Mouse (Mus musculus) ovary, postnatal 10 days (tissue): ENCODE results near the gene Nova1.

Experiments
- DNase-seq: peaks from one replicate; pipeline ENCODE4 v3.0.0; 2022; ENCODE audit warnings: low spot score

Gene Nova1

DNA sequence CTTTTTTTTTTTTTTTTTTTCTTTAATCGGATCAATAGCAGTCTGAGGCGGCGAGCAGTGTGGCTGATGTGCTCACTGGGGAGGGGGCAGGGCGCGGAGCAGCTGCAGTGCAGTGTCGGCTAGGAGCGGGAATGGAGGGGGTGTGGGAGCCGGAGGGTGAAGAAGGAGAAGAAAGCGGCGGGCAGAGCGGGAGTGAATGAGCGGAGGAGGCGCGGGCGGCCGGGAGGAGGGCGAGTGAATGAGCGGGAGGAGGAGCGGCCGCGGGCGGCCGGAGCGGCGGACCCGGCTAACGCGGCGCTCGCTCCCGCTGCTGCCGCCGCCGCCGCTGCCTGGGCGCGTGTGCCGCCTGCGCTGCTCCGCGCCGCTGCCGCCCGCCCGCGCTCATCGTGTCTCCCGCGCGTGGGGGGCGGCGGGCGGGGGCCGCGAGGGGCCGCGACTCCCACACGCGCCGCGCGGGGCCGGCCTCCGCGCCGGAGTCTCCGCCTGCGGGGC is at the start of gene Nova1:
Gene Nova1, minus strand, starts transcription at position 74 of the 492 bp plus-strand sequence.
- peak; percentile 53 for DNase-seq

- DNase-seq = peak; percentile 95
Observed at GRCm38 (mm10) chr12:46819348-46820022, 756 bp upstream of the Nova1 start.

GRCm38 (mm10) chr12:46818021-46818855 is 491 bp downstream of the Nova1 start:
- peak; percentile 18 for DNase-seq

DNA sequence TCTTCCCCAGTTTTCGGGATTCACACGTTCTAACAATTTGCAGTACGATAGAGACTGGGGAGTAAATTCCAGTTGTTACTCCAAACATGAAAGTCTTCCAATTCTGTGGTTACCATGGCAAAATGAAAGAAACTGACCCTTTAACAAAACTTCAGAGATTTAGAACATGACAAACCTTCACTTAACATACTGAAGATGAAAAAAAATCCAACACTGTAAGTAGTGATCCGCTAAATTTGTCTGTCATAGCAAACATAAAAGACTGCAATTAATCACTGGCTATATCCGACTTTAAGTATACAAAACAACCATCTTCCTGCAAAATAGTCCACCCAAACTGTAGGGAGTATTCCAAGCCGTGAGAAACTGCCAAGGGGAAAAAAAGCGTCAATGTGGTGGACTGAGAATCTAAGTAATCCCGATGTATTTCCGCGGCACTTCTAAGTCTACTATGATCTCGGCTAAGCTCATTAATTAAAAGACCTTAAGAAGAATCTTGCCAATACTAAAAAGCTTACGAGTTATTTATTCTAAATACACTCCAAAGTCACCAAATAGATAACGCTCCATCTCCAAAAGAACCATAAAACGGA is 1.4 kb downstream of the Nova1 start:
- no peak for DNase-seq

GRCm38 (mm10) chr12:46816291-46816690 is 2.4 kb downstream of the Nova1 start:
- no peak for DNase-seq

DNA sequence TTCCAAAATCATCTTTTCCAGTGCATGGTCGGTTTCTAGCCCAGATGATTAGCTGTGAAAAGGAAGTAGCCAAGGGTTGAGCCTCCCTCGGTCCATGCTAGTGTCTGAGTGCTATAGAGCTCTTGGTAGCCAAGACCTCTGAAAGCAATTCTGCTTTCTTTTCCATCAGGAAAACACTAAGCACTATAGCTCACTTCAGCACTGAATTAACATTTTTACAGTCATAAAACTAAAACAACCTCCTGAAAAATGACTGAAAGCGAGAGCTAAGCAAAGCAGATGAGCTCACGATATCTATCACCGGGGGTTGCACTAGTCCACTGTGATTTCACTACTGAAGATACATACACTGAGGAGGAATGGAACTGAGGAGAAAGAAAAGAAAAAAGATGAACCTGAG is 3.0 kb downstream of the Nova1 start:
- DNase-seq = no peak

- no peak for DNase-seq
Observed at GRCm38 (mm10) chr12:46814820-46815219, 3.9 kb downstream of the Nova1 start.

GRCm38 (mm10) chr12:46801311-46801710 is 17.4 kb downstream of the Nova1 start:
- no peak for DNase-seq

DNA sequence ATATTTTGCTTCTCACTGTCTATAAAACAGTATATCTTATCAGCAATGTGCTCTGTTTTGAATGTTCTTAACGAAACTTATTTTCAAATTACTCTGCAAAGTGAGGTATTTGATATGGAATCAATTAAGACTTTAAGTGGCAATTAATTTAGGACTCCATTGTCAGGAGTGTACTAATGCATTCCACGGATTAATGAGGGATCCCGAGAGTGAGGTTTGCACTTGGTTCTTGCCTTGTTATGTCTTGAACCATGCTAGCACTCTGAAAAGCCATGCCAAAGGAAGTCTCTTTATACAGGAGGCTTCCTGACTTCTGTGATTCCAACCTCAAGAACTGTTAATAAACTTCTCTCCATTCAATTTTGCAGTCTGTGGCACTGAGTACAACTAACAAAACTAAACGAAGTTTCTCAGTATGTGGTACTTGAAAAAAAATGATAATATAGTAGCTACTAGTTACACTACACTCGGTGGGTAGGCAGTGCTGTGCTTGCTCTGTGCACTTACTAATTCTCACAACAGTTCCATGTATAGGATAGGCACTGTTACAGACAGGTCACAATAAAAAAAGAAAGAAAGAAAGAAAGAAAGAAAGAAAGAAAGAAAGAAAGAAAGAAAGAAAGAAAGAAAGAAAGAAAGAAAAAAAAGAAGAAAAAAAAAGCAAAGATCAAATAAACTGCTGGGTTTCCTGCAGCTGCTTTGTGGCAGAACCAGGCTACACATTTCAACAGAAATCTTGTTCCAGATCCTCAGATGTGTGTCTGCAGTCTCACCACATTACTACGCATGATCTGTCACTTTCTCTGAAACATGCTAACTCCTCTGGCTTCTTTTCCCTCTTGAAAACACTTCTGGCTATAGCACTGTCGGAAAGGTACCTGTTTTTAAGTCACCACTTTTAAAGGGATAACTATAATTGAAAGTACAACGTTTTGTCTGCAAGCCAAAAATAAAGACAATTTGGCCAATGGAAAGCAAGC is 36.1 kb downstream of the Nova1 start:
- DNase-seq = no peak

- DNase-seq = no peak
Observed at GRCm38 (mm10) chr12:46781481-46781880, 37.2 kb downstream of the Nova1 start.

DNA sequence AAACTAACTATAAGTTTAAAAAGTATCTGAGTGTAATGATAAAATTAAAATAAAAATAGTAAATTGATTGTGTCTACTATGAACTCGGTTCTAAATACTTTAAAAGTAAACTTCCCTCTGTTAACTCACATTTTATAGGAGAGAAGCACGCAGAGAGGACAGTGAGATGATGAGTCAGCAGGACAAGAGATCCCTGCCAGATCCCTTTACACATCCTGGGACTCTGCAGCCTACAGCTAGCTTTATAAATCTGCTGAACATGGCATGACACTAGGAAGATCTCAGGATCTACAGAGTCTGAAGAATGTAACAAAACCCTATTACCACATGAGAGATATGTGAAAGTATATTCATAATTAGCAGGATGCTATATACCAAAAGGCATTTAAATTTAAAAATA is 37.7 kb downstream of the Nova1 start:
- no peak for DNase-seq

GRCm38 (mm10) chr12:46759450-46759849 is 59.3 kb downstream of the Nova1 start:
- DNase-seq = no peak

- no peak for DNase-seq
Observed at GRCm38 (mm10) chr12:46754325-46754848, 64.3 kb downstream of the Nova1 start.

DNA sequence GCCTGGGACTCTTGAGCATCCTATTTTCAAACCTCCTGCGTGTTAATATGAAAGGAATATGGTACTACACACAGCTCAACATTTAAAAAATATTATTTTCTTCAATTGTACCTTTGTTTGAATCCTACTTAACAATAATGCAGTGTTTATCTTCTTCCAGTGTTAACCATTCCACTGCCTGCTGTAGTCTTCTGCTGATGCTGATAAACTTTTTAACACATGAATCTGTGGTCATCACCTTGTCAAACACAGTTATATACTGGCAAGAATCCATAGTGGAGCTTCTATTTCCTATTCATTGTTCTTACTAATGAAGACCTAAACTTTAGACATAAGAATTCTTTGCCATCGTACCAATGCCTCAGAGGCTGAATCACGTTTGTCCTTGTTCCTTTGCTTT is 65.6 kb downstream of the Nova1 start:
- no peak for DNase-seq

GRCm38 (mm10) chr12:46733261-46733660 is 85.5 kb downstream of the Nova1 start:
- no peak for DNase-seq

GRCm38 (mm10) chr12:46731943-46732342 is 86.8 kb downstream of the Nova1 start:
- no peak for DNase-seq

GRCm38 (mm10) chr12:46721914-46722313 is 96.8 kb downstream of the Nova1 start:
- no peak for DNase-seq

GRCm38 (mm10) chr12:46719076-46719475 is 99.7 kb downstream of the Nova1 start:
- DNase-seq = no peak

- DNase-seq = no peak
Observed at GRCm38 (mm10) chr12:46710094-46710493, 108.6 kb downstream of the Nova1 start.

DNA sequence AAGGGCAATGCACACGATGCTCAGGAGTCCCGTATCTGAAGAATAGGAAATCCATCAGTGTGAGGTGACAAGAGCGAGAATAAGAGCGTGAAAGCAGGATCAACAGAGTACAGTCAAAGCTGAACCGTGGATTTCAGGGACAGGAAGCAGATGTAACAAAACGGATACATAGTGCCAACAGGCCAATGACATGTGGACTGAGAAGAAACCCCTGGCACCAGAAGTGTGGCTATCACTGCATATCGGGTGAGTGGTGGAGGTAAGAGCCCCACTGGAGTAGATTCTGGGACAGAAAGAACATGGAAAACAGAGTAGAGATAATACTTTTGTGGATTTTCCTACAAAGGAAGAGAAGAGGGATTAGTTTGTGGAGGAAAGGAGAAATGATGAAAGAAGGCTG is 109.3 kb downstream of the Nova1 start:
- no peak for DNase-seq

DNA sequence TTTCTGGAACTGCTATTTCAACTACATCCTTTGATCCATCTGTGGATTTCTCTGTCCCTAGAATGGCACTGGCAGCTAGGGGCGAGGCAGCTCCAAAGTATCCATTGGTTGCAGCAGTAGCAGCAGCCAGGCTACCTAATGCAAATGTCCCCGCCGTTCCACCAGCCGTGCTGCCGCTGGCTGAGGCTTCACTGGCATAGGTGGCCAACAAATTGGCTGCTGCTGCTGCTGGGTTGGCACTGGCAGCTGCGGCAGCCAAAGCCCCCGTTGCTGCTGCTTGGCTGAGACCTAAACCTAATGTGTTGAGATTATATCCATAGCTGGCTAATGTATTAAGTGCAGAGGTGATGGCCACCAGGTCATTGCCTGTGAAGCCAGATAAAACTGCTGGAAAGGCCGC is 118.5 kb downstream of the Nova1 start:
- DNase-seq = no peak
